Mouse (Mus musculus) CH12.LX (cell line): ENCODE measurements at regions not wholly inside any gene's neighbourhood (a gene's known extent, or its start where the extent isn't known, plus 50 kb on each side); places are given as distances from the start of the nearest gene placed in this dataset.

Experiments used
- DNase-seq: peaks from one replicate; pipeline ENCODE4 v3.0.0-alpha.2; 2013; ENCODE audit errors: extremely low read depth
- H3K27ac ChIP-seq: 2 replicates; pipeline ENCODE4 v1.5.1; 2012; ENCODE audit warnings: low read depth, mild to moderate bottlenecking, control low read depth, moderate library complexity; ENCODE audit not compliant: insufficient read depth
- H3K27me3 ChIP-seq: replicated peaks from 2 replicates; pipeline ENCODE3; 2012; ENCODE audit warnings: inconsistent platforms
- H3K36me3 ChIP-seq, 2 experiments: replicated peaks in 1 of 2; 2 replicates each; pipeline versions ENCODE3 to v1.6.1; 2012; ENCODE audit warnings: inconsistent platforms in 1 of 2, low read length in 1 of 2, mild to moderate bottlenecking in 1 of 2, mixed read lengths in 1 of 2, moderate library complexity in 1 of 2; ENCODE audit not compliant: control insufficient read depth in 1 of 2, insufficient read depth in 1 of 2
- H3K4me1 ChIP-seq, 2 experiments: 2 replicates each; pipeline ENCODE4 v1.6.1; 2012; ENCODE audit warnings: inconsistent platforms in 1 of 2, moderate library complexity in 1 of 2; ENCODE audit not compliant: insufficient read depth in 2 of 2, control insufficient read depth in 1 of 2
- H3K4me2 ChIP-seq: 2 replicates; pipeline ENCODE4 v1.6.1; 2012; ENCODE audit warnings: low read depth, mild to moderate bottlenecking, control low read depth; ENCODE audit not compliant: poor library complexity, insufficient read depth, severe bottlenecking
- H3K4me3 ChIP-seq, 3 experiments: fragments of 150-350 bp in 1 of 3; sonication (generic) in 1 of 3; replicated peaks in 1 of 3; 2 replicates each; pipeline versions ENCODE3 to v1.5.1; 2011 to 2012; ENCODE audit warnings: low read depth in 2 of 3, low read length in 2 of 3, mild to moderate bottlenecking in 2 of 3, moderate library complexity in 2 of 3, control low read depth in 1 of 3, improper control_type of control experiment in 1 of 3, inconsistent platforms in 1 of 3, mixed read lengths in 1 of 3; ENCODE audit not compliant: poor library complexity in 1 of 3
- H3K79me2 ChIP-seq: replicated peaks from 2 replicates; pipeline ENCODE4 v1.6.1; 2012; ENCODE audit warnings: mild to moderate bottlenecking, moderate library complexity; ENCODE audit not compliant: control insufficient read depth, poor library complexity, insufficient read depth, severe bottlenecking; ENCODE audit errors: extremely low read depth
- H3K9ac ChIP-seq: 2 replicates; pipeline ENCODE4 v1.6.1; 2012; ENCODE audit warnings: low read depth, mild to moderate bottlenecking, control low read depth, moderate library complexity; ENCODE audit not compliant: insufficient read depth
- H3K9me3 ChIP-seq: replicated peaks from 2 replicates; pipeline ENCODE3; 2012; ENCODE audit warnings: low read length, inconsistent platforms, mixed read lengths
- BHLHE40 ChIP-seq: IDR thresholded peaks from 2 replicates; pipeline ENCODE4 v1.6.1; 2011; ENCODE audit warnings: mild to moderate bottlenecking, low read depth, low read length, improper control_type of control experiment
- CHD1 ChIP-seq: IDR thresholded peaks from 2 replicates; pipeline ENCODE4 v1.6.1; 2012; ENCODE audit warnings: low read depth, low read length, improper control_type of control experiment, inconsistent platforms
- CHD2 ChIP-seq: IDR thresholded peaks from 2 replicates; pipeline ENCODE4 v1.6.1; 2011; ENCODE audit warnings: low read length, improper control_type of control experiment
- CTCF ChIP-seq, 2 experiments: IDR thresholded peaks in 1 of 2; conservative IDR thresholded peaks in 1 of 2; 2 replicates each; pipeline ENCODE4 v1.5.1; 2011 to 2012; ENCODE audit warnings: low read depth in 2 of 2, low read length in 2 of 2, improper control_type of control experiment in 1 of 2, inconsistent platforms in 1 of 2, mild to moderate bottlenecking in 1 of 2, moderate library complexity in 1 of 2
- E2F4 ChIP-seq: IDR thresholded peaks from 2 replicates; pipeline ENCODE4 v1.6.1; 2011; ENCODE audit warnings: low read depth, low read length, improper control_type of control experiment; ENCODE audit not compliant: insufficient replicate concordance
- GABPA ChIP-seq: IDR thresholded peaks from 2 replicates; pipeline ENCODE4 v1.6.1; 2012; ENCODE audit warnings: low read depth, low read length, improper control_type of control experiment, inconsistent platforms; ENCODE audit not compliant: insufficient replicate concordance
- HCFC1 ChIP-seq: IDR thresholded peaks from 2 replicates; pipeline ENCODE4 v1.6.1; 2012; ENCODE audit warnings: low read depth, mild to moderate bottlenecking, inconsistent platforms, low read length, improper control_type of control experiment
- IRF4 ChIP-seq: IDR thresholded peaks from 2 replicates; pipeline ENCODE4 v1.6.1; 2014; ENCODE audit warnings: low read depth, mild to moderate bottlenecking, inconsistent platforms, low read length, improper control_type of control experiment
- JUN ChIP-seq: IDR thresholded peaks from 2 replicates; pipeline ENCODE4 v1.6.1; 2011; ENCODE audit warnings: low read depth, mild to moderate bottlenecking, low read length, improper control_type of control experiment, moderate library complexity; ENCODE audit not compliant: insufficient read depth
- JUND ChIP-seq: conservative IDR thresholded peaks from 2 replicates; pipeline ENCODE4 v1.6.1; 2011; ENCODE audit warnings: low read depth, low read length, improper control_type of control experiment
- KAT2A ChIP-seq: IDR thresholded peaks from 2 replicates; pipeline ENCODE4 v1.6.1; 2012; ENCODE audit warnings: low read length, improper control_type of control experiment, inconsistent platforms; ENCODE audit not compliant: insufficient replicate concordance
- MEF2A ChIP-seq: IDR thresholded peaks from 2 replicates; pipeline ENCODE4 v1.6.1; 2014; ENCODE audit warnings: low read depth, mild to moderate bottlenecking, inconsistent platforms, low read length, improper control_type of control experiment, borderline replicate concordance
- MXI1 ChIP-seq: IDR thresholded peaks from 2 replicates; pipeline ENCODE4 v1.6.1; 2011; ENCODE audit warnings: mild to moderate bottlenecking, low read depth, low read length, improper control_type of control experiment
- NELFE ChIP-seq: IDR thresholded peaks from 2 replicates; pipeline ENCODE4 v1.6.1; 2011; ENCODE audit warnings: low read depth, low read length, improper control_type of control experiment
- PAX5 ChIP-seq: IDR thresholded peaks from 2 replicates; pipeline ENCODE4 v1.6.1; 2012; ENCODE audit warnings: low read length, inconsistent platforms, mixed read lengths
- RCOR1 ChIP-seq: conservative IDR thresholded peaks from 2 replicates; pipeline ENCODE4 v1.6.1; 2012; ENCODE audit warnings: low read depth, mild to moderate bottlenecking, inconsistent platforms, low read length, improper control_type of control experiment
- TBP ChIP-seq: conservative IDR thresholded peaks from 2 replicates; pipeline ENCODE4 v1.6.1; 2011; ENCODE audit warnings: low read depth, low read length, improper control_type of control experiment
- ZC3H11A ChIP-seq: IDR thresholded peaks from 2 replicates; pipeline ENCODE4 v1.6.1; 2012; ENCODE audit warnings: low read depth, mild to moderate bottlenecking, inconsistent platforms, low read length, improper control_type of control experiment
- ZKSCAN1 ChIP-seq: IDR thresholded peaks from 2 replicates; pipeline ENCODE4 v1.6.1; 2012; ENCODE audit warnings: low read depth, inconsistent platforms, low read length, improper control_type of control experiment, borderline replicate concordance
- ZNF384 ChIP-seq: IDR thresholded peaks from 2 replicates; pipeline ENCODE4 v1.6.1; 2012; ENCODE audit warnings: low read depth, low read length, improper control_type of control experiment, inconsistent platforms
- dilution Hi-C: fragments of 300-500 bp; cut with MboI; formaldehyde crosslinking; loops from 2 replicates; pipeline ENCODE4 v1.14.3; 2020; ENCODE audit warnings: low sequenced_read_pairs; ENCODE audit not compliant: extremely low pct_unique_long_range_greater_than_20kb, extremely low pct_ligation_motif_present
- in situ Hi-C: fragments of 300-500 bp; cut with MboI; formaldehyde crosslinking; loops from 3 replicates; pipeline ENCODE4 v1.14.3; 2019; ENCODE audit warnings: low sequenced_read_pairs, low pct_ligation_motif_present, low pct_unique_long_range_greater_than_20kb, mixed read lengths

- Histone ChIP-seq H3K9ac (no peak overlapping the region), H3K4me2 (no peak overlapping the region), H3K27me3 (no peaks in the 10 kb centered on the region), H3K9me3 (peaks cover 5% of the 10 kb centered on the region), H3K36me3 (no peaks in the 10 kb centered on the region), H3K27ac (no peak overlapping the region), H3K79me2 (no peaks in the 10 kb centered on the region), H3K4me3 (no peak overlapping the region), H3K4me1 (no peaks in the 10 kb centered on the region)
- DNase-seq, result no peak
- no peak for TF ChIP-seq ZC3H11A
- no peak for TF ChIP-seq HCFC1
- TF ChIP-seq TBP, result no peak
- no peak for TF ChIP-seq CTCF (conservative IDR thresholded peaks at IDR 0.05 in 1 of 2, IDR thresholded peaks at IDR 0.05 in 1 of 2; ENCODE audit: low read depth in 2 of 2, low read length in 2 of 2)
- TF ChIP-seq MXI1, result no peak
- TF ChIP-seq ZNF384, result no peak
- TF ChIP-seq CHD2, result no peak
- no peak for TF ChIP-seq KAT2A
- no peak for TF ChIP-seq NELFE
- in situ Hi-C loops, result no loop called here
- dilution Hi-C loops, result no loop called here
Observed at GRCm38 (mm10) chr4:47936470-47937125, 108.4 kb upstream of the Nr4a3 start.

- Histone ChIP-seq H3K27ac (no peak overlapping the region), H3K4me1 (no peaks in the 10 kb centered on the region), H3K27me3 (no peaks in the 10 kb centered on the region), H3K36me3 (no peaks in the 10 kb centered on the region), H3K79me2 (no peaks in the 10 kb centered on the region), H3K9ac (no peak overlapping the region), H3K4me3 (no peak overlapping the region), H3K9me3 (no peaks in the 10 kb centered on the region), H3K4me2 (peak overlapping the region; percentile 9; the same call in 1 of the 2 replicates)
- DNase-seq, result no peak
- in situ Hi-C loops, result no loop called here
- dilution Hi-C loops, result no loop called here
- TF ChIP-seq CHD1 (no peak), JUND (0 out of 2 replicates have a peak, but pooled peaks have one; percentile 13)
Observed at GRCm38 (mm10) chr4:47947869-47948573, 96.9 kb upstream of the Nr4a3 start.

DNA sequence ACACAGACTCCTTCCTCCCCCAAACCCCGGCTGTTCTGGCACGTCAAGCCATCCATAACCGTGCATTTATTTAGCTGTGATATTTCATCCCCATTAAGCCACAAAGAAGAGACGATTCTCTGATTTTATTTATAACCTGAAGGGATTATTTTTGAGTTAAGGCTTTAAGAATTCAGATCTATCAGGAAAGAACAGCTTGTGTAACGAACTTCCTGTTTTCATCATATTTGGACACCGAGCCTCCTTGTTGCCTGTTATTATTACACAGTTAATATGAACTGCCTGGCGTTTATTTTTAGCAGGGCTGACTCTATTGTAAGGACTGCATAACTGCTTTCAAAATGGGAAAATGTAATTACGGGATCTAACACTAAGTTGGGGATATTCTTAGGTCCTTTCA is 96.2 kb upstream of the Nr4a3 start:
- TF ChIP-seq IRF4 (no peak), PAX5 (no peak), GABPA (no peak), RCOR1 (no peak), MEF2A (no peak), JUN (no peak), BHLHE40 (no peak), E2F4 (no peak), CTCF (conservative IDR thresholded peaks at IDR 0.05 in 1 of 2, IDR thresholded peaks at IDR 0.05 in 1 of 2; ENCODE audit: low read depth in 2 of 2, low read length in 2 of 2) (no peak), ZKSCAN1 (no peak)
- Histone ChIP-seq H3K36me3 (no peaks in the 10 kb centered on the region), H3K9me3 (no peaks in the 10 kb centered on the region), H3K9ac (no peak overlapping the region), H3K4me2 (no peak overlapping the region; the same call in 1 of the 2 replicates), H3K4me1 (no peaks in the 10 kb centered on the region), H3K27ac (no peak overlapping the region), H3K4me3 (no peak overlapping the region), H3K79me2 (no peaks in the 10 kb centered on the region), H3K27me3 (no peaks in the 10 kb centered on the region)
- DNase-seq, result no peak
- dilution Hi-C loops (no loop called here), in situ Hi-C loops (no loop called here)
